Mouse (Mus musculus) bone marrow macrophage, adult 2 months (primary cell): ENCODE measurements around the gene Ptprk. TPM values are rescaled to one million over a fixed set of nuclear protein-coding genes. Genes with fewer than 3 reads are reported as not detected.

Experiments used
- H3K27ac ChIP-seq: 2 replicates; pipeline ENCODE4 v1.5.1; 2012; ENCODE audit warnings: low read depth, low read length; ENCODE audit not compliant: insufficient read depth
- H3K4me1 ChIP-seq: 2 replicates; pipeline ENCODE4 v1.6.1; 2012; ENCODE audit warnings: low read length; ENCODE audit not compliant: control insufficient read depth, insufficient read depth
- H3K4me3 ChIP-seq: 2 replicates; pipeline ENCODE4 v1.5.1; 2012; ENCODE audit warnings: mild to moderate bottlenecking, low read length, moderate library complexity; ENCODE audit not compliant: insufficient read depth
- CTCF ChIP-seq: IDR thresholded peaks from 2 replicates; pipeline ENCODE4 v1.5.1; 2012; ENCODE audit warnings: low read depth, mild to moderate bottlenecking, low read length, moderate library complexity
- POLR2A ChIP-seq: IDR thresholded peaks from 2 replicates; pipeline ENCODE4 v1.6.1; 2012; ENCODE audit warnings: mild to moderate bottlenecking, low read depth, low read length, borderline replicate concordance
- polyA plus RNA-seq: library from polyadenylated mRNA; stranded (reverse); fragments of >200 nt; gene quantifications from 2 replicates; pipeline ENCODE4 v1.2.4, GENCODE M21; 2012; ENCODE audit not compliant: missing spikeins, insufficient read depth, insufficient read length

Ptprk gene
- polyA plus RNA-seq, 1 experiment: 0.13 TPM

- TF ChIP-seq CTCF: no peak
- no peak for TF ChIP-seq POLR2A
Observed at GRCm38 (mm10) chr10:28395610-28396519, 321.2 kb downstream of the Ptprk start.

GRCm38 (mm10) chr10:28396520-28396915, 321.9 kb downstream of the Ptprk start:
- TF ChIP-seq CTCF (no peak), POLR2A (no peak)
- no peak overlapping the region for H3K27ac ChIP-seq
- no peaks in the 10 kb centered on the region for H3K4me1 ChIP-seq
- H3K4me3 ChIP-seq: no peak overlapping the region

More at GRCm38 (mm10) chr10:28395610-28396519, 321.2 kb downstream of the Ptprk start:
- no peak overlapping the region for H3K27ac ChIP-seq
- H3K4me1 ChIP-seq: no peaks in the 10 kb centered on the region
- no peak overlapping the region for H3K4me3 ChIP-seq

- TF ChIP-seq POLR2A (no peak), CTCF (no peak)
- H3K4me3 ChIP-seq: no peak overlapping the region
- no peaks in the 10 kb centered on the region for H3K4me1 ChIP-seq
- no peak overlapping the region for H3K27ac ChIP-seq
Observed at GRCm38 (mm10) chr10:28401796-28402195, 327.2 kb downstream of the Ptprk start.

- H3K27ac ChIP-seq: no peak overlapping the region
- H3K4me1 ChIP-seq: no peaks in the 10 kb centered on the region
- no peak overlapping the region for H3K4me3 ChIP-seq
- TF ChIP-seq CTCF (no peak), POLR2A (no peak)
Observed at GRCm38 (mm10) chr10:28408980-28409379, 334.4 kb downstream of the Ptprk start.

- H3K27ac ChIP-seq: no peak overlapping the region
- no peak for TF ChIP-seq CTCF
- TF ChIP-seq POLR2A: no peak
- H3K4me3 ChIP-seq: no peak overlapping the region
- H3K4me1 ChIP-seq: no peaks in the 10 kb centered on the region
Observed at GRCm38 (mm10) chr10:28414823-28415222, 340.2 kb downstream of the Ptprk start.

GRCm38 (mm10) chr10:28422622-28423021, 348.0 kb downstream of the Ptprk start:
- Histone ChIP-seq H3K4me3 (no peak overlapping the region), H3K4me1 (no peaks in the 10 kb centered on the region), H3K27ac (no peak overlapping the region)
- TF ChIP-seq CTCF: no peak
- no peak for TF ChIP-seq POLR2A

- Histone ChIP-seq H3K4me3 (no peak overlapping the region), H3K27ac (no peak overlapping the region), H3K4me1 (no peaks in the 10 kb centered on the region)
- TF ChIP-seq CTCF (no peak), POLR2A (no peak)
Observed at GRCm38 (mm10) chr10:28425371-28425770, 350.8 kb downstream of the Ptprk start.

GRCm38 (mm10) chr10:28436084-28436483, 361.5 kb downstream of the Ptprk start:
- Histone ChIP-seq H3K27ac (no peak overlapping the region), H3K4me1 (no peaks in the 10 kb centered on the region), H3K4me3 (no peak overlapping the region)
- TF ChIP-seq CTCF (no peak), POLR2A (no peak)

GRCm38 (mm10) chr10:28449853-28450252, 375.2 kb downstream of the Ptprk start:
- no peak overlapping the region for H3K4me3 ChIP-seq
- H3K27ac ChIP-seq: no peak overlapping the region
- H3K4me1 ChIP-seq: no peaks in the 10 kb centered on the region
- TF ChIP-seq POLR2A (no peak), CTCF (no peak)

GRCm38 (mm10) chr10:28450642-28451041, 376.0 kb downstream of the Ptprk start:
- no peaks in the 10 kb centered on the region for H3K4me1 ChIP-seq
- H3K27ac ChIP-seq: no peak overlapping the region
- TF ChIP-seq CTCF (no peak), POLR2A (no peak)
- H3K4me3 ChIP-seq: no peak overlapping the region
